Mouse (Mus musculus) CH12.LX (cell line): Measurements from ENCODE around the gene Ly6g6c.

Source experiments
- CTCF ChIP-seq, 2 experiments: IDR thresholded peaks in 1 of 2; conservative IDR thresholded peaks in 1 of 2; 2 replicates each; pipeline ENCODE4 v1.5.1; 2011 to 2012; ENCODE audit warnings: low read depth in 2 of 2, low read length in 2 of 2, improper control_type of control experiment in 1 of 2, inconsistent platforms in 1 of 2, mild to moderate bottlenecking in 1 of 2, moderate library complexity in 1 of 2
- E2F4 ChIP-seq: IDR thresholded peaks from 2 replicates; pipeline ENCODE4 v1.6.1; 2011; ENCODE audit warnings: low read depth, low read length, improper control_type of control experiment; ENCODE audit not compliant: insufficient replicate concordance
- EP300 ChIP-seq: IDR thresholded peaks from 2 replicates; pipeline ENCODE4 v1.6.1; 2011; ENCODE audit warnings: low read length, improper control_type of control experiment
- MXI1 ChIP-seq: IDR thresholded peaks from 2 replicates; pipeline ENCODE4 v1.6.1; 2011; ENCODE audit warnings: mild to moderate bottlenecking, low read depth, low read length, improper control_type of control experiment
- MYC ChIP-seq: IDR thresholded peaks from 2 replicates; pipeline ENCODE4 v1.6.1; 2011; ENCODE audit warnings: low read depth, mild to moderate bottlenecking, improper control_type of control experiment, low read length

GRCm38 (mm10) chr17:35104754-35105153 is 39.6 kb downstream of the Ly6g6c start:
- TF ChIP-seq CTCF (conservative IDR thresholded peaks at IDR 0.05 in 1 of 2, IDR thresholded peaks at IDR 0.05 in 1 of 2; ENCODE audit: low read depth in 2 of 2, low read length in 2 of 2) (no peak), MXI1 (no peak), EP300 (no peak), MYC (no peak), E2F4 (no peak)
